Mouse (Mus musculus) hindbrain, embryonic 14.5 days (tissue): ENCODE data around the gene Cdk5rap1. TPM values are rescaled to one million over a fixed set of nuclear protein-coding genes. Genes with fewer than 3 reads are reported as not detected.
"Not testable (repeated sequence)": the region's sequence is repeated elsewhere in the genome, so short reads cannot be mapped to it uniquely, and the experiment has no call there.

ENCODE experiments used
- ATAC-seq: fragments of 200-750 bp; cut with Nextera tagmentation; 2 replicates; pipeline ENCODE4 v1.8.0; 2017; ENCODE audit warnings: moderate number of reproducible peaks, mild to moderate bottlenecking, moderate TSS enrichment, moderate library complexity; ENCODE audit not compliant: low FRiP score
- DNase-seq: peaks from one replicate; pipeline ENCODE4 v3.0.0-alpha.2; 2015; ENCODE audit warnings: low spot score
- H3K27ac ChIP-seq: fragments of 300-500 bp; sonication (generic); 2 replicates; pipeline ENCODE4 v1.5.1; 2014; ENCODE audit warnings: mild to moderate bottlenecking, moderate library complexity
- H3K27me3 ChIP-seq: fragments of 300-500 bp; sonication (generic); 2 replicates; pipeline ENCODE4 v1.6.1; 2014; ENCODE audit warnings: mild to moderate bottlenecking, low read length, mixed read lengths; ENCODE audit not compliant: control insufficient read depth, insufficient read depth
- H3K36me3 ChIP-seq: fragments of 300-500 bp; sonication (generic); replicated peaks from 2 replicates; pipeline ENCODE4 v1.6.1; 2014; ENCODE audit not compliant: control insufficient read depth, insufficient read depth
- H3K4me1 ChIP-seq: fragments of 300-500 bp; sonication (generic); replicated peaks from 2 replicates; pipeline ENCODE4 v1.6.1; 2014; ENCODE audit warnings: antibody characterized with exemption, low read length, mixed read lengths; ENCODE audit not compliant: control insufficient read depth, insufficient read depth
- H3K4me2 ChIP-seq: fragments of 300-500 bp; sonication (generic); replicated peaks from 2 replicates; pipeline ENCODE4 v1.6.1; 2014; ENCODE audit warnings: mild to moderate bottlenecking, moderate library complexity
- H3K4me3 ChIP-seq: fragments of 300-500 bp; sonication (generic); replicated peaks from 2 replicates; pipeline ENCODE4 v1.5.1; 2014; ENCODE audit warnings: mild to moderate bottlenecking, low read length
- H3K9ac ChIP-seq: fragments of 300-500 bp; sonication (generic); 2 replicates; pipeline ENCODE4 v1.6.1; 2014
- H3K9me3 ChIP-seq: fragments of 300-500 bp; sonication (generic); 2 replicates; pipeline ENCODE4 v1.6.1; 2016; ENCODE audit warnings: low read length; ENCODE audit not compliant: control insufficient read depth
- WGBS: fragments of 180-500 bp; shearing (Covaris S2); extraction: QIAGEN DNeasy Blood & Tissue Kit; methylation state at CpG from one replicate; pipeline ENCODE4 v1.1.7; 2014; 5-methylcytosine and 5-hydroxymethylcytosine counted together
- polyA plus RNA-seq: library from polyadenylated mRNA; unstranded; fragments of >200 nt; fragmentation: Nextera tagmentation; extraction: Ambion mirVana; gene quantifications from 2 replicates; pipeline ENCODE4 v1.2.1, GENCODE M21; 2014

Cdk5rap1 gene
- polyA plus RNA-seq, 1 experiment from 2014 or later, result 20.3 TPM

- H3K36me3 ChIP-seq, result no peaks in the 10 kb centered on the region
- no peak overlapping the region for H3K4me3 ChIP-seq
- no peaks in the 10 kb centered on the region for H3K27me3 ChIP-seq
- no peaks in the 10 kb centered on the region for H3K9me3 ChIP-seq
- ATAC-seq (no peak), DNase-seq (no peak)
- H3K27ac ChIP-seq, result no peak overlapping the region
- H3K9ac ChIP-seq, result no peak overlapping the region
- H3K4me1 ChIP-seq, result no peaks in the 10 kb centered on the region
- H3K4me2 ChIP-seq, result no peak overlapping the region
- 96% methylated on average over 1 of the region's 1 CpGs for WGBS
These were observed 80.0 kb downstream of the Cdk5rap1 start for GRCm38 (mm10) chr2:154292833-154293232.

DNA sequence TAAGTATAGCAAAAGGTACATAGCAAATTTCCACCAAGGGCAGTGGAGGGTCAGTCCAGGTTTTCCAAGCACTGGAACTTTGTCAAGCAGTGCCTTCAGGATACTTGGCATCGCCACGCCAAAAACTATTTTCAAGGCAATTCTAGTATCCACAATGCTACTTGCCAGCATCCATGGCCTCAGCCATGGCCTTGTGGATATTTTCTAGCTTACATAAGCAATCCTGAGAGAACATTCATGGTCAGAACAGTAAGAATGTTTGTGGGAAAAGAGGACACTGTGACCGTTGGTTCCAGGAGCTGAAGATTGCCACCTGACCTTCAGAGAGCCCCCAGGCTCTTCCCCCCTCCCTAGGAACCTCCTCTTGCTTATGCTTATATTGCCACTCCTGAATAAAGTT is 80.9 kb downstream of the Cdk5rap1 start:
- ATAC-seq, H3K9me3 ChIP-seq, DNase-seq, H3K4me1 ChIP-seq, H3K4me3 ChIP-seq, H3K27ac ChIP-seq, H3K9ac ChIP-seq, H3K27me3 ChIP-seq, H3K36me3 ChIP-seq, H3K4me2 ChIP-seq: not testable (repeated sequence)
- 86% methylated on average over 3 of the region's 3 CpGs for WGBS

Other genes starting within 250 kb of the Cdk5rap1 start
- gene Bpifa3, start 242.7 kb downstream of the Cdk5rap1 start, polyA plus RNA-seq, result not detected in 2 replicates
- gene Bpifa1, start 230.1 kb downstream of the Cdk5rap1 start, polyA plus RNA-seq, result not detected in 2 replicates
- gene Bpifa5, start 210.4 kb downstream of the Cdk5rap1 start, polyA plus RNA-seq, result not detected in 2 replicates
- gene Bpifb1, start 182.2 kb downstream of the Cdk5rap1 start, polyA plus RNA-seq, result 0.20 and 0.27 TPM in 2 replicates
- 0.17 and 0.78 TPM in 2 replicates for gene Bpifb5, start 149.3 kb downstream of the Cdk5rap1 start, polyA plus RNA-seq
- not detected in 2 replicates for gene Bpifb9a, start 115.2 kb downstream of the Cdk5rap1 start, polyA plus RNA-seq
- not detected in 2 replicates for gene Bpifb9b, start 65.8 kb downstream of the Cdk5rap1 start, polyA plus RNA-seq
- 7.0 and 7.1 TPM in 2 replicates for gene Snta1, start 35.1 kb upstream of the Cdk5rap1 start, polyA plus RNA-seq
- 44.6 and 48.0 TPM in 2 replicates for gene Cbfa2t2, start 63.5 kb upstream of the Cdk5rap1 start, polyA plus RNA-seq
- gene 1700003F12Rik, start 174.1 kb upstream of the Cdk5rap1 start, polyA plus RNA-seq, result 1.5 and 1.6 TPM in 2 replicates
- gene Actl10, start 178.8 kb upstream of the Cdk5rap1 start, polyA plus RNA-seq, result 0.12 and 0.22 TPM in 2 replicates
- gene Necab3, start 185.9 kb upstream of the Cdk5rap1 start, polyA plus RNA-seq, result 13.6 and 15.2 TPM in 2 replicates
- gene E2f1, start 196.9 kb upstream of the Cdk5rap1 start, polyA plus RNA-seq, result 2.2 and 2.4 TPM in 2 replicates
- gene Pxmp4, start 230.7 kb upstream of the Cdk5rap1 start, polyA plus RNA-seq, result 17.3 and 18.5 TPM in 2 replicates
- 2.0 and 2.4 TPM in 2 replicates for gene Zfp341, start 240.3 kb upstream of the Cdk5rap1 start, polyA plus RNA-seq
- 0.47 and 0.59 TPM in 2 replicates for gene 4930519P11Rik, start 240.4 kb upstream of the Cdk5rap1 start, polyA plus RNA-seq